Mouse (Mus musculus): Measurements from ENCODE around the gene Thrsp. TPM values are rescaled to one million over a fixed set of nuclear protein-coding genes. Genes with fewer than 3 reads are reported as not detected.

The Thrsp gene
- polyA plus RNA-seq, 1 experiment from 2014 or later: 0.48 TPM

DNA sequence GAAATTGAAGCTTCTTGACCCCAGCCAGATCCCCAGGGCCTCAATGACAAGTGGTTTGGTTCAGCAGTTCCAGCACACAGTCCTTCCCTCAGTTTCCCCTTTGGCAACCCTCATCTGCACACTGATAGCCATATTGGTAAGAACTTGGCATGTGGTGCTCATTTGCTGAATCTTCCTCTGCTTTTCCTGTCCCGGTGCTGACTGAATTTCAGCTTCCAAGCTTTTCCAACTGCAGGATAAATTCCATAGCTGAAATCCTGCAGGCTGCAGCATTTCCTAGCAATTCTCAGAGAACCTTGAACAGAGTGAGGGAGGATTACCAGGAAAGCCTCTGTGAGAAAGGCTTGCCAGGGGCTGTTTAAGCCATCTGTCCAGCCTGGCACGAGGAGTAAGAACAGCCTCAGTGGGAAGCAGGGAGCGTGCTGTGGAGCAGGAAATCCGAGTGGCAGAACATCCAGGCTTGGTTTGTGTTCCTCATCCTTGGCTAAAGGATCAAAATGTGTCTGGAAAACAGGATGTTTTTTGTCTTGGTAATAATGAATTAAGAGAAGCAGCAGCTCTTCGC lies 30.6 kb downstream of the Thrsp start:
- Histone ChIP-seq H3K36me3 (peaks cover 71% of the 10 kb centered on the region), H3K4me2 (replicated peaks) (no peak overlapping the region), H3K9ac (no peak overlapping the region), H3K27ac (no peak overlapping the region), H3K9me3 (no peaks in the 10 kb centered on the region), H3K4me1 (no peaks in the 10 kb centered on the region), H3K4me3 (no peak overlapping the region), H3K27me3 (replicated peaks) (no peaks in the 10 kb centered on the region)
- no peak for ATAC-seq (ENCODE audit: low FRiP score, low read depth)
- 90% methylated on average over 5 of the region's 5 CpGs for WGBS

- Histone ChIP-seq H3K4me1 (no peaks in the 10 kb centered on the region), H3K27ac (no peak overlapping the region), H3K4me2 (replicated peaks) (no peak overlapping the region), H3K9ac (no peak overlapping the region), H3K9me3 (no peaks in the 10 kb centered on the region), H3K36me3 (peaks cover 77% of the 10 kb centered on the region), H3K4me3 (no peak overlapping the region), H3K27me3 (replicated peaks) (no peaks in the 10 kb centered on the region)
- ATAC-seq (ENCODE audit: low FRiP score, low read depth): no peak
- 92% methylated on average over 7 of the region's 7 CpGs for WGBS
Observed at GRCm38 (mm10) chr7:97386106-97386805, 31.3 kb downstream of the Thrsp start.

DNA sequence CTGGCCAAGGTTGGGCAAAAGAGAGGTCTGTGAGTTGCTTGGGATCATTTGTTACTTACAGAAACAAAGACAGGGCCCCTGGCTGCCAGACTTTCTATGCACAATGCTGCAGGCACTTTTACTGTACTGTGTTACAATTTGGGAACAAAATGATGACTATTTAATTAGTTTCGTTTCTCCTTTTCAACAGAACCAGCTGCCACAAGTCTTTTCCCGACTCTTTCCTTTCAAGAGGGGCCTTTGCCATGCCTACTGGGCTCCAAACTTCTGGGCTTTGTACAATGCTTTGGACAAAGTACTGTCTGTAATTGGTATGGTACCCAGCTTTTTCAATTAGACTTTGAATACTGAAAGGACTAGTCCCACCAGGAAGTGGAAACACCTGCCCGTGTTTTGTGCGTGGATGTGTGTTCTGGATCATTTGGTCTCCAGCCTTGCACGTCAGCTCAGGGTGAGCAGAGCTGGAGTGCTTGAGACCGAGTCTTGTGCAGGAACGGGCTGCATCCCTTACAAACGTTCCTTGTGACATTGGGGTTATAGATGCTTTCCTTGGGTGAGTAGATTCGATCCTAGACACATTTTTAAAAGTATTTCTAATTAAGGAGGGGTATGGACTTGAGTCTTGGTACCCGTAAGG lies 33.9 kb downstream of the Thrsp start:
- H3K4me2 ChIP-seq (replicated peaks): no peak overlapping the region
- no peak overlapping the region for H3K9ac ChIP-seq
- 81% methylated on average over 10 of the region's 10 CpGs for WGBS
- ATAC-seq (ENCODE audit: low FRiP score, low read depth): no peak
- H3K4me1 ChIP-seq: no peaks in the 10 kb centered on the region
- no peaks in the 10 kb centered on the region for H3K9me3 ChIP-seq
- no peak overlapping the region for H3K27ac ChIP-seq
- peaks cover 76% of the 10 kb centered on the region for H3K36me3 ChIP-seq
- H3K27me3 ChIP-seq (replicated peaks): no peaks in the 10 kb centered on the region
- H3K4me3 ChIP-seq: no peak overlapping the region

- WGBS: 97% methylated on average over 8 of the region's 8 CpGs
- ATAC-seq (ENCODE audit: low FRiP score, low read depth): no peak
- H3K9ac ChIP-seq: no peak overlapping the region
- no peaks in the 10 kb centered on the region for H3K4me1 ChIP-seq
- H3K27ac ChIP-seq: no peak overlapping the region
- peaks cover 74% of the 10 kb centered on the region for H3K36me3 ChIP-seq
- H3K27me3 ChIP-seq (replicated peaks): no peaks in the 10 kb centered on the region
- H3K4me3 ChIP-seq: no peak overlapping the region
- H3K4me2 ChIP-seq (replicated peaks): no peak overlapping the region
- H3K9me3 ChIP-seq: no peaks in the 10 kb centered on the region
Observed at GRCm38 (mm10) chr7:97382661-97383060, 34.9 kb downstream of the Thrsp start.

- H3K4me2 ChIP-seq (replicated peaks): no peak overlapping the region
- H3K4me1 ChIP-seq: no peaks in the 10 kb centered on the region
- WGBS: 91% methylated on average over 5 of the region's 5 CpGs
- H3K27ac ChIP-seq: no peak overlapping the region
- ATAC-seq (ENCODE audit: low FRiP score, low read depth): no peak
- no peaks in the 10 kb centered on the region for H3K9me3 ChIP-seq
- no peaks in the 10 kb centered on the region for H3K27me3 ChIP-seq (replicated peaks)
- peaks cover 68% of the 10 kb centered on the region for H3K36me3 ChIP-seq
- no peak overlapping the region for H3K4me3 ChIP-seq
- no peak overlapping the region for H3K9ac ChIP-seq
Observed at GRCm38 (mm10) chr7:97380500-97381123, 36.9 kb downstream of the Thrsp start.

DNA sequence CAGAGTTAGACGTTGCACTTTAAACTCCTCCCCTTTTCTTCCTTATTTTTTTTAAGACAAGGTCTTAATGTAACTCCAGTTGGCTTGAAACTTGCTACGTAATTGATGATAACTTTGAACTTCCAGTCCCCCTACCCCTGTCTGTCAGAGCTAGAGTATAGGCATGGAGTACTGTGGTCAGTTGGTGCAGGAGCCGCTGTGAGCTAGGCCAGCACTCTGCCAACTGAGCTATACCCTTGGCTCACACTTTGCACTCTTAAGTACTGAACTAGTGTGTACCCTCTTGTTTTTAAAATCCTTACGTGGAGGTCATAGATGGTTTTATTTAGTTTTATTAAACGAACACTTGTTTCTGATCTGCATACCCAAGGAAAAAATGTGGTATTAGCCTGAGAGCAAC lies 38.2 kb downstream of the Thrsp start:
- Histone ChIP-seq H3K9me3 (no peaks in the 10 kb centered on the region), H3K9ac (no peak overlapping the region), H3K4me1 (no peaks in the 10 kb centered on the region), H3K27me3 (replicated peaks) (no peaks in the 10 kb centered on the region), H3K36me3 (peaks cover 67% of the 10 kb centered on the region), H3K4me3 (no peak overlapping the region), H3K27ac (no peak overlapping the region), H3K4me2 (replicated peaks) (no peak overlapping the region)
- 94% methylated on average over 5 of the region's 5 CpGs for WGBS
- no peak for ATAC-seq (ENCODE audit: low FRiP score, low read depth)

GRCm38 (mm10) chr7:97375906-97376305 lies 41.6 kb downstream of the Thrsp start:
- no peak overlapping the region for H3K4me3 ChIP-seq
- 79% methylated on average over 2 of the region's 2 CpGs for WGBS
- H3K9ac ChIP-seq: no peak overlapping the region
- no peak for ATAC-seq (ENCODE audit: low FRiP score, low read depth)
- H3K4me2 ChIP-seq (replicated peaks): no peak overlapping the region
- peaks cover 42% of the 10 kb centered on the region for H3K36me3 ChIP-seq
- no peaks in the 10 kb centered on the region for H3K27me3 ChIP-seq (replicated peaks)
- no peaks in the 10 kb centered on the region for H3K9me3 ChIP-seq
- no peak overlapping the region for H3K27ac ChIP-seq
- peaks cover 10% of the 10 kb centered on the region; the same call in 1 of the 2 replicates for H3K4me1 ChIP-seq

GRCm38 (mm10) chr7:97375101-97375500 lies 42.4 kb downstream of the Thrsp start:
- no peak overlapping the region for H3K4me3 ChIP-seq
- ATAC-seq (ENCODE audit: low FRiP score, low read depth): no peak
- H3K36me3 ChIP-seq: peaks cover 42% of the 10 kb centered on the region
- H3K27ac ChIP-seq: no peak overlapping the region
- no peaks in the 10 kb centered on the region for H3K9me3 ChIP-seq
- H3K4me1 ChIP-seq: peaks cover 12% of the 10 kb centered on the region; the same call in 1 of the 2 replicates
- no peak overlapping the region for H3K9ac ChIP-seq
- WGBS: 95% methylated on average over 9 of the region's 9 CpGs
- H3K27me3 ChIP-seq (replicated peaks): no peaks in the 10 kb centered on the region
- no peak overlapping the region for H3K4me2 ChIP-seq (replicated peaks)

GRCm38 (mm10) chr7:97365887-97366286 lies 51.6 kb downstream of the Thrsp start:
- Histone ChIP-seq H3K4me1 (peaks cover 2% of the 10 kb centered on the region; the same call in 1 of the 2 replicates), H3K4me2 (replicated peaks) (no peak overlapping the region), H3K9me3 (no peaks in the 10 kb centered on the region), H3K27me3 (replicated peaks) (no peaks in the 10 kb centered on the region), H3K27ac (no peak overlapping the region), H3K36me3 (no peaks in the 10 kb centered on the region), H3K4me3 (no peak overlapping the region), H3K9ac (no peak overlapping the region)
- no peak for ATAC-seq (ENCODE audit: low FRiP score, low read depth)
- 93% methylated on average over 1 of the region's 1 CpGs for WGBS

Other genes starting within 250 kb of the Thrsp start
- 4.4 and 4.9 TPM in 2 replicates for gene Usp35, start 85.7 kb downstream of the Thrsp start, polyA plus RNA-seq (2016; fragmentation: Nextera tagmentation; extraction: Ambion mirVana)
- 6.8 and 7.0 TPM in 2 replicates for gene Kctd21, start 85.4 kb downstream of the Thrsp start, polyA plus RNA-seq (2016; fragmentation: Nextera tagmentation; extraction: Ambion mirVana)
- 25.1 and 27.1 TPM in 2 replicates for gene Alg8, start 46.1 kb downstream of the Thrsp start, polyA plus RNA-seq (2016; fragmentation: Nextera tagmentation; extraction: Ambion mirVana)
- 399 and 400 TPM in 2 replicates for gene Ndufc2, start 17.7 kb downstream of the Thrsp start, polyA plus RNA-seq (2016; fragmentation: Nextera tagmentation; extraction: Ambion mirVana)
- gene Kctd14, start 33.6 kb upstream of the Thrsp start, polyA plus RNA-seq (2016; fragmentation: Nextera tagmentation; extraction: Ambion mirVana): 2.0 TPM in 2 replicates
- 56.9 and 57.6 TPM in 2 replicates for gene Ints4, start 63.2 kb upstream of the Thrsp start, polyA plus RNA-seq (2016; fragmentation: Nextera tagmentation; extraction: Ambion mirVana)
- gene Aamdc, start 161.8 kb upstream of the Thrsp start, polyA plus RNA-seq (2016; fragmentation: Nextera tagmentation; extraction: Ambion mirVana): 36.5 and 39.8 TPM in 2 replicates
- gene Rsf1, start 162.2 kb upstream of the Thrsp start, polyA plus RNA-seq (2016; fragmentation: Nextera tagmentation; extraction: Ambion mirVana): 27.9 and 29.2 TPM in 2 replicates